Mouse (Mus musculus) lung, adult 2 months (tissue): ENCODE results near the gene Txnrd1.

ENCODE experiments used
- CTCF ChIP-seq: fragments of 200-500 bp; IDR thresholded peaks from 2 replicates; pipeline ENCODE4 v1.5.1; 2011; ENCODE audit warnings: mild to moderate bottlenecking, low read length, control low read depth; ENCODE audit not compliant: insufficient read depth
- POLR2A ChIP-seq: fragments of 200-500 bp; IDR thresholded peaks from 2 replicates; pipeline ENCODE4 v1.6.1; 2011; ENCODE audit warnings: low read depth, mild to moderate bottlenecking, control low read depth, low read length, borderline replicate concordance; ENCODE audit errors: extremely low read depth

DNA sequence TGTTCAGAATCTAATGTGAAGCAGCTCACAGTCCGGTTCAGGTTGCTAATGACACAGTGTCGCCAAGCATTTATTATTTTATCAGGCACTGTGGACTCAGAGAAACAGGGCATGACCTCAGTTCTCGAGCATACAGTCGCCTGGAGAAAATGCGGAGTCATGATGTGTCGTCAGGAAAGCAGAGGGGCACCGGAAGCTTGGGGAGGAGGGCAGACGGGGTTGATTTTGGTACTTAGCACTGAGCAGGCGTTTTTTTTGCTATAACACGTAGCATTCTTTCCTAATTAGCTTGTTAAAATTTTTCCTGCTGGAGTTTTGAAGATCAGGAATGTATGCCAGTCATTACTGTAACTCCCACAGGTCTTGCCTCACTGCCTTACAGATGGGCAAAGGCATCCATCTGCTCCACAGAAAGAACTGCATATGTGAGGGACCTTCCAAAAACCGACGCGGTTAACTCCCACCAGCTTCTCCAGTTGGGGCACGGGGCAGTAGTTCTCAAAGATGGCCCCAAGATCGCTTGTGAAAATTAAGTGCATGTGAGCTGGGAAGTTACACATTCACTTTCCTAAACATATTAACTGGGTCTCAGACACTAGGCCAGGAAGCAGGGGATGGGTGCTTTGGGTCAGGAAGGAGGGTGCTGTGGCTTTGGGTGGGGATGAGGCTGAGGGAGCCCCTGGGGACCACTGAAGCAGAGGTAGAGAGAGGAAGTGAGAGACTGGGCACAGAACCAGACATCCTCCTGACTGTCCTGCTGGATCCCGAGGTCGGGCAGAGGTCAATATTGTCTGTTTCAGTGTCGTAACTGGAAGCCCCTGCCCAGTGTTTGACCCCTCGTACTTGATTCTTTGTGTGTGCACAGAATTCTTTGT, 19.4 kb upstream of the Txnrd1 start:
- TF ChIP-seq CTCF = no peak
- no peak for TF ChIP-seq POLR2A
